Comparison of ENCODE assay signal across 9 mouse cellular contexts in the genomic region with DNA sequence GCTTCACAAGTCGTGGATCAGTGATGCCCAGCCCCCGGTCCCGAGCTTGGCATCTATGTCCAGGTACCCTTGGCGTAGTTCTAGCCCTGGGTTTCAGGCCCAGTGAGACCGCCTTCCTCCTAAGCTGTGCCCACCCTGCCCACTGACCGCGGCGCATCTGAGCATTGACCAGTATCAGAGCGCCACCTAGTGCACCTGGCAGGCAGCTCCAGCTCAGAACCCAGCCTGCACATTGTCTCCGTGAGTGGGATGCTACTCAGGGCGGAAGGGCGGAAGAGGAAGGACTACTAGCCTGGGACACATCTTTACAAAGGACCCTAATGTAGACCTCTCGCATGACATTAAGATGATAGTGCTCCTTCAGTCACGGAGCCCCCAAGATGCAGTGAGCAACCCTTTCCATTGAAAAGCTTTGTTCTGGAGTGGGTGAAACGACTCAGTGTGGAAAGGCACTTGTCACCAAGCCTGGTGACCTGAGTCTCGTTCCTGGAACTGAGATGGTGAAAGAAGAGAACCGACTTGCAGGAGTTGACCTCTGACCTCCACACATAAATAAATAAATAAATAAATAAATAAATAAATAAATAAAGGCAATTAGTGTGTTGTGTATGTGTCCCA. TPM values are rescaled to one million over a fixed set of nuclear protein-coding genes. Genes with fewer than 3 reads are reported as not detected.
A peak's percentile ranks its signal among the peaks of the same experiment; 100 is the strongest.
DNase-seq lines count a peak whose midpoint lies in the region; ATAC-seq and TF ChIP-seq lines count a peak whose summit lies in the region.
"Had no signal": no experiment of that assay in that cellular context is flagged by ENCODE, and none has a peak within 500 bp of the region (broad histone marks: within the 10 kb centered on the region; RNA-seq: fewer than 3 reads in every experiment).

No protein-coding gene starts in this region.

- no peak for TF ChIP-seq POLR2A in CH12.LX (IDR thresholded peaks at IDR 0.05; ENCODE audit: low read depth, low read length)
- TF ChIP-seq POLR2A in brain, embryonic 14.5 days (IDR thresholded peaks at IDR 0.05; ENCODE audit: borderline replicate concordance, extremely low read depth, insufficient read depth, insufficient read length, poor library complexity, severe bottlenecking), result no peak

- no peak overlapping the region for H3K9ac ChIP-seq in CH12.LX (ENCODE audit: insufficient read depth, low read depth)
- H3K9ac ChIP-seq in forebrain, embryonic 11.5 days (ENCODE audit: low read length), result no peak overlapping the region
- H3K9ac ChIP-seq in heart, postnatal 0 days (replicated peaks; ENCODE audit: low read depth, low read length), result no peak overlapping the region
- no peak overlapping the region for H3K9ac ChIP-seq in liver, embryonic 14.5 days (replicated peaks)
- H3K9ac ChIP-seq in neural tube, embryonic 13.5 days, result peak overlapping the region; percentile 51; the same call in 1 of the 2 replicates

- TF ChIP-seq RAD21 in CH12.LX (IDR thresholded peaks at IDR 0.05; ENCODE audit: low read depth, low read length), result peak; percentile 97

- H3K27me3 ChIP-seq in CH12.LX (replicated peaks), result peaks cover 74% of the 10 kb centered on the region
- no peaks in the 10 kb centered on the region; the same call in 1 of the 2 replicates for H3K27me3 ChIP-seq in forebrain, embryonic 11.5 days (ENCODE audit: control insufficient read depth, insufficient read depth, low read length)
- H3K27me3 ChIP-seq in heart, postnatal 0 days (ENCODE audit: control insufficient read depth, insufficient read depth, low read length), result 0 out of 2 replicates have a peak, but pooled peaks cover 8% of the 10 kb centered on the region
- H3K27me3 ChIP-seq in liver, embryonic 14.5 days (ENCODE audit: control insufficient read depth, insufficient read depth, low read length), result no peaks in the 10 kb centered on the region
- H3K27me3 ChIP-seq in neural tube, embryonic 13.5 days, result 0 out of 2 replicates have a peak, but pooled peaks cover 12% of the 10 kb centered on the region

- H3K79me2 ChIP-seq in CH12.LX (replicated peaks; ENCODE audit: control insufficient read depth, extremely low read depth, insufficient read depth, poor library complexity, severe bottlenecking), result no peaks in the 10 kb centered on the region

- 11% methylated on average over 17 of the region's 17 CpGs for WGBS in forebrain, embryonic 11.5 days
- 8% methylated on average over 17 of the region's 17 CpGs for WGBS in heart, postnatal 0 days
- 11% methylated on average over 17 of the region's 17 CpGs for WGBS in liver, embryonic 14.5 days (ENCODE audit: insufficient replicate concordance)
- WGBS in neural tube, embryonic 13.5 days, result 11% methylated on average over 17 of the region's 17 CpGs

- TF ChIP-seq CTCF in CH12.LX (conservative IDR thresholded peaks at IDR 0.05 in 1 of 2, IDR thresholded peaks at IDR 0.05 in 1 of 2; ENCODE audit: low read depth in 2 of 2, low read length in 2 of 2), result peak; percentile 64 to 98
- TF ChIP-seq CTCF in brain, embryonic 14.5 days (IDR thresholded peaks at IDR 0.05; ENCODE audit: borderline replicate concordance, extremely low read depth, insufficient read depth, insufficient read length), result peak; percentile 99
- TF ChIP-seq CTCF in heart, postnatal 0 days (IDR thresholded peaks at IDR 0.05; ENCODE audit: low read depth), result peak; percentile 92
- TF ChIP-seq CTCF in liver, embryonic 14.5 days (IDR thresholded peaks at IDR 0.05; ENCODE audit: low read depth), result peak; percentile 93

- H3K4me2 ChIP-seq in CH12.LX (ENCODE audit: insufficient read depth, low read depth, poor library complexity, severe bottlenecking), result peak overlapping the region; percentile 60
- 0 out of 2 replicates have a peak overlapping the region, but pooled peaks have one; percentile 31 for H3K4me2 ChIP-seq in forebrain, embryonic 11.5 days (ENCODE audit: low read depth, low read length, severe bottlenecking)
- no peak overlapping the region for H3K4me2 ChIP-seq in heart, postnatal 0 days (ENCODE audit: low read depth, low read length)
- H3K4me2 ChIP-seq in liver, embryonic 14.5 days (ENCODE audit: low read depth), result no peak overlapping the region
- H3K4me2 ChIP-seq in neural tube, embryonic 13.5 days, result peak overlapping the region; percentile 42

- H3K4me1 ChIP-seq in CH12.LX (ENCODE audit: control insufficient read depth in 1 of 2, insufficient read depth in 2 of 2), result peaks cover 0 to 9% of the 10 kb centered on the region in 2 experiments; a peak in 2 of 4 replicates
- H3K4me1 ChIP-seq in forebrain, embryonic 11.5 days (replicated peaks; ENCODE audit: control insufficient read depth, insufficient read depth, low read length), result no peaks in the 10 kb centered on the region; the same call in 1 of the 2 replicates
- no peaks in the 10 kb centered on the region for H3K4me1 ChIP-seq in heart, postnatal 0 days (ENCODE audit: control insufficient read depth, insufficient read depth)
- no peaks in the 10 kb centered on the region for H3K4me1 ChIP-seq in liver, embryonic 14.5 days (replicated peaks; ENCODE audit: control insufficient read depth in 2 of 2, insufficient read depth in 2 of 2, low read length in 1 of 2)
- peaks cover 22% of the 10 kb centered on the region for H3K4me1 ChIP-seq in neural tube, embryonic 13.5 days (replicated peaks)

- in situ Hi-C loops in CH12.LX (cut with MboI; ENCODE audit: low pct_ligation_motif_present, low pct_unique_long_range_greater_than_20kb, low sequenced_read_pairs), result loop anchor here (5.0 kb wide), 1 partner anchor 372 kb away; no protein-coding TSS in a partner anchor

- H3K27ac ChIP-seq in CH12.LX (ENCODE audit: insufficient read depth, low read depth), result no peak overlapping the region
- H3K27ac ChIP-seq in forebrain, embryonic 11.5 days (ENCODE audit: low read depth, low read length), result no peak overlapping the region
- no peak overlapping the region for H3K27ac ChIP-seq in heart, postnatal 0 days (ENCODE audit: low read depth)
- H3K27ac ChIP-seq in liver, embryonic 14.5 days, result no peak overlapping the region
- H3K27ac ChIP-seq in neural tube, embryonic 13.5 days (replicated peaks), result no peak overlapping the region

- H3K36me3 ChIP-seq in CH12.LX (replicated peaks in 1 of 2; ENCODE audit: control insufficient read depth in 1 of 2, insufficient read depth in 1 of 2, low read length in 1 of 2), result no peaks in the 10 kb centered on the region
- no peaks in the 10 kb centered on the region for H3K36me3 ChIP-seq in forebrain, embryonic 11.5 days (ENCODE audit: control insufficient read depth, insufficient read depth, low read length)
- no peaks in the 10 kb centered on the region for H3K36me3 ChIP-seq in heart, postnatal 0 days (replicated peaks; ENCODE audit: control insufficient read depth, insufficient read depth, low read length)
- no peaks in the 10 kb centered on the region for H3K36me3 ChIP-seq in liver, embryonic 14.5 days (replicated peaks; ENCODE audit: control insufficient read depth, insufficient read depth, low read depth)
- no peaks in the 10 kb centered on the region for H3K36me3 ChIP-seq in neural tube, embryonic 13.5 days

- peak; percentile 59 for DNase-seq in CH12.LX (ENCODE audit: extremely low read depth)
- DNase-seq in brain, embryonic 14.5 days (ENCODE audit: low read depth), result peak; percentile 92
- peak; percentile 93 for DNase-seq in forebrain, embryonic 11.5 days (ENCODE audit: low spot score)
- peak; percentile 50 for DNase-seq in heart, postnatal 0 days (ENCODE audit: low spot score)
- DNase-seq in kidney, postnatal 25 days, result peak; percentile 74 to 77
- peak in 2 of 3 experiments; percentile 17 to 19 for DNase-seq in liver, embryonic 14.5 days (ENCODE audit: low read depth in 3 of 3, low spot score in 3 of 3)
- peak; percentile 75 for DNase-seq in testis, postnatal 14 days (ENCODE audit: low spot score)

- peak overlapping the region in 2 of 3 experiments; percentile 15 to 34 for H3K4me3 ChIP-seq in CH12.LX (replicated peaks in 1 of 3; ENCODE audit: low read depth in 2 of 3, low read length in 2 of 3, poor library complexity in 1 of 3)
- no peak overlapping the region for H3K4me3 ChIP-seq in forebrain, embryonic 11.5 days (ENCODE audit: low read depth, low read length)
- H3K4me3 ChIP-seq in heart, postnatal 0 days (ENCODE audit: low read depth, low read length), result no peak overlapping the region
- H3K4me3 ChIP-seq in liver, embryonic 14.5 days (ENCODE audit: insufficient read depth in 1 of 2, low read depth in 2 of 2, low read length in 2 of 2), result no peak overlapping the region
- H3K4me3 ChIP-seq in neural tube, embryonic 13.5 days, result no peak overlapping the region
- H3K4me3 ChIP-seq: erythroblast, embryonic 14.5 days had no signal

- TF ChIP-seq EP300 in CH12.LX (IDR thresholded peaks at IDR 0.05; ENCODE audit: low read length), result no peak
- no peak for TF ChIP-seq EP300 in heart, postnatal 0 days (IDR thresholded peaks at IDR 0.05; ENCODE audit: low read depth)
- no peak for TF ChIP-seq EP300 in liver, embryonic 14.5 days (IDR thresholded peaks at IDR 0.05; ENCODE audit: low read depth)

- H3K9me3 ChIP-seq in CH12.LX (replicated peaks; ENCODE audit: low read length), result peaks cover 4% of the 10 kb centered on the region
- no peaks in the 10 kb centered on the region for H3K9me3 ChIP-seq in forebrain, embryonic 11.5 days (ENCODE audit: control insufficient read depth, low read length)
- H3K9me3 ChIP-seq in heart, postnatal 0 days (replicated peaks; ENCODE audit: control insufficient read depth, low read length), result no peaks in the 10 kb centered on the region
- no peaks in the 10 kb centered on the region for H3K9me3 ChIP-seq in liver, embryonic 14.5 days (ENCODE audit: control insufficient read depth, low read length)
- H3K9me3 ChIP-seq in neural tube, embryonic 13.5 days, result no peaks in the 10 kb centered on the region

- ATAC-seq in forebrain, embryonic 11.5 days (replicated peaks; ENCODE audit: low FRiP score), result peak; percentile 74; the same call in 1 of the 2 replicates
- ATAC-seq in heart, postnatal 0 days (ENCODE audit: insufficient read depth, low read depth), result peak; percentile 76
- no peak for ATAC-seq in liver, embryonic 14.5 days (ENCODE audit: insufficient read depth)
- ATAC-seq in neural tube, embryonic 13.5 days (ENCODE audit: low read depth), result peak; percentile 90

- dilution Hi-C loops in CH12.LX (cut with MboI; ENCODE audit: extremely low pct_ligation_motif_present, extremely low pct_unique_long_range_greater_than_20kb, low sequenced_read_pairs), result no loop called here

RNA-seq across cellular contexts. Expression of gene Mrm1, which starts 24.7 kb away (rescaled TPM):
- total RNA-seq in CH12.LX (2012; rRNA removed) (19.6 and 27.8 TPM in 2 replicates), CH12.LX (2014; rRNA removed) (14.7 and 16.1 TPM in 2 replicates)
- polyA plus RNA-seq in CH12.LX (2012; ENCODE audit: insufficient read length, low read depth), result 10.6 and 11.1 TPM in 2 replicates
- polyA plus RNA-seq in brain, embryonic 14.5 days (2012; rRNA removed), result 8.4 and 8.7 TPM in 2 replicates
- polyA plus RNA-seq in forebrain, embryonic 11.5 days (2014; fragmentation: Nextera tagmentation; extraction: Ambion mirVana), result 12.3 and 13.7 TPM in 2 replicates
- 13.9 and 33.7 TPM in 2 replicates for total RNA-seq in heart, postnatal 0 days (2014; rRNA removed; ENCODE audit: low replicate concordance)
- polyA plus RNA-seq in heart, postnatal 0 days (2015; fragmentation: Nextera tagmentation; extraction: Ambion mirVana), result 21.5 and 21.9 TPM in 2 replicates
- 19.7 and 32.5 TPM in 2 replicates for polyA plus RNA-seq in liver, embryonic 14.5 days (2012; rRNA removed)
- 12.0 and 13.2 TPM in 2 replicates for polyA plus RNA-seq in liver, embryonic 14.5 days (2014; fragmentation: Nextera tagmentation; extraction: Ambion mirVana)
- polyA plus RNA-seq in neural tube, embryonic 13.5 days (2015; fragmentation: Nextera tagmentation; extraction: Ambion mirVana), result 8.7 and 10.5 TPM in 2 replicates

RNA-seq across cellular contexts. Expression of gene Dhrs11, which starts 34.2 kb away (rescaled TPM):
- total RNA-seq in CH12.LX (2012; rRNA removed) (8.3 and 9.6 TPM in 2 replicates), CH12.LX (2014; rRNA removed) (6.1 and 6.8 TPM in 2 replicates)
- polyA plus RNA-seq in CH12.LX (2012; ENCODE audit: insufficient read length, low read depth), result 17.0 and 17.1 TPM in 2 replicates
- polyA plus RNA-seq in brain, embryonic 14.5 days (2012; rRNA removed), result 8.8 and 9.5 TPM in 2 replicates
- polyA plus RNA-seq in forebrain, embryonic 11.5 days (2014; fragmentation: Nextera tagmentation; extraction: Ambion mirVana), result 12.6 TPM in 2 replicates
- total RNA-seq in heart, postnatal 0 days (2014; rRNA removed; ENCODE audit: low replicate concordance), result 148 and 166 TPM in 2 replicates
- 110 TPM in 2 replicates for polyA plus RNA-seq in heart, postnatal 0 days (2015; fragmentation: Nextera tagmentation; extraction: Ambion mirVana)
- 210 and 211 TPM in 2 replicates for polyA plus RNA-seq in liver, embryonic 14.5 days (2012; rRNA removed)
- polyA plus RNA-seq in liver, embryonic 14.5 days (2014; fragmentation: Nextera tagmentation; extraction: Ambion mirVana), result 201 and 216 TPM in 2 replicates
- polyA plus RNA-seq in neural tube, embryonic 13.5 days (2015; fragmentation: Nextera tagmentation; extraction: Ambion mirVana), result 7.5 and 7.8 TPM in 2 replicates

Comparison
In these comparisons a context has a peak if more than half of its experiments do, and no peak if none do; other contexts are left out.
1. DNase-seq: peak in every context shown above with its lines; median percentile 93 in forebrain, embryonic 11.5 days; 92 in brain, embryonic 14.5 days; 76 in kidney, postnatal 25 days; 75 in testis, postnatal 14 days; 59 in CH12.LX; 50 in heart, postnatal 0 days; 18 in liver, embryonic 14.5 days.
2. H3K4me2 ChIP-seq: peak in CH12.LX (single experiment), forebrain, embryonic 11.5 days (single experiment) and neural tube, embryonic 13.5 days (single experiment); none in heart, postnatal 0 days (single experiment) and liver, embryonic 14.5 days (single experiment).
3. H3K4me3 ChIP-seq: peak in CH12.LX (2 of 3); none in forebrain, embryonic 11.5 days (single experiment), heart, postnatal 0 days (single experiment), liver, embryonic 14.5 days (0 of 2) and neural tube, embryonic 13.5 days (single experiment).
4. Peak in every context shown above with its lines, with median percentiles within 50 percentile points of each other: CTCF ChIP-seq.